Mouse (Mus musculus): ENCODE data around the gene Tmprss11a. TPM values are rescaled to one million over a fixed set of nuclear protein-coding genes. Genes with fewer than 3 reads are reported as not detected.

The Tmprss11a gene
- polyA plus RNA-seq (2011; ENCODE audit: insufficient read depth, insufficient read length, low read depth, missing spikeins) = 0.32 and 0.37 TPM in 2 replicates

DNA sequence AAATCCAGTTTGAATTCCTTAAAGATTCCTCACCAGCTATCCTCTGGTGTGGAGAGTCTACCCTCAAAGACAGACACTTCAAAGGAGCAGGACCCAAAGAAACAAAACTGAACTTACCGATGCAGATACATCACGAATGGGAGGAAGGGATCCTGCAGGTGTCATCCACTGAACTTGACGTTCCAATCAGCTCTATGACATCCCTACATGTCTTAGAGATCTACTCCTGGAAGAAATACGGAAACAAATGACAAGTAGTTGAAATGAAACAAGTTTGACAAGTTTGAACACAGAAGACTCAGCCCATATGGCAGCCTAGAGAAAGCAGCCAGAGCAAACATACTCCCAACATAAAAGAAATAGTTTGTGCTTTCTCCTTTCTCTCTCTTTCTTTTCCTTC is at the start of gene Tmprss11a:
Gene Tmprss11a (minus strand): TSS at position 101 of the 400 bp plus-strand sequence.
- Histone ChIP-seq H3K27ac (ENCODE audit: insufficient read depth, low read length) (no peak within 1 kb of the TSS), H3K36me3 (ENCODE audit: control insufficient read depth, insufficient read depth, low read length, poor library complexity, severe bottlenecking) (no peaks in the 10 kb centered on the region), H3K4me1 (ENCODE audit: control insufficient read depth, insufficient read depth, low read length) (no peaks in the 10 kb centered on the region), H3K9ac (ENCODE audit: low read depth, poor library complexity, severe bottlenecking) (no peak within 1 kb of the TSS), H3K4me3 (ENCODE audit: low read depth, low read length) (no peak within 1 kb of the TSS), H3K9me3 (replicated peaks; ENCODE audit: control insufficient read depth, insufficient read depth, low read length, poor library complexity, severe bottlenecking) (no peaks in the 10 kb centered on the region), H3K27me3 (ENCODE audit: control insufficient read depth, insufficient read depth, low read length, poor library complexity, severe bottlenecking) (no peaks in the 10 kb centered on the region)
- TF ChIP-seq POLR2A (IDR thresholded peaks at IDR 0.05; ENCODE audit: insufficient read depth, low read length) (no peak), EP300 (IDR thresholded peaks at IDR 0.05; ENCODE audit: insufficient read depth, low read depth, low read length) (no peak), CTCF (IDR thresholded peaks at IDR 0.05; ENCODE audit: low read depth, low read length) (no peak)

DNA sequence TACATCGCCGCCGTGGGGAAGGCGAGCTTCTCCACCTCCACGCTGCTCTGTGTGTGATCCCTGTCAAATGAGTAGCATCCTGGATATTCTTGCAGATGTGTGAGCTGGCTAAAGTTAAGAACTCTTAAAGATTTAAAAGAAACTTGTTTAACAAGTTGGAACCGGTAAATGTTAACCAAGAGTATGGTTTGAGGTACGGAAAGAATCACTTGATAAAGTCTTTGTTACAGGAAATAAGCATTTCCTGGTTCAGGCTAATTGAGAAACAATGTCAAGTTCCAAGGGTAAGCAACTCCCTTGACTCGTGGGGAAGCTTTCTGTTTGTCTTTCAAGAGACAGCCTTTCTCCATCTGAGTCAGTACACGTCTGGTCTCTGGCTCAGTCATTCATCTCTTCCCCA is 49.7 kb upstream of the Tmprss11a start, which contains the start of gene Tmprss11g:
Gene Tmprss11g (minus strand): TSS at position 101 of the 400 bp plus-strand sequence.
- no peak for TF ChIP-seq CTCF (IDR thresholded peaks at IDR 0.05; ENCODE audit: low read depth, low read length)
- no peak for TF ChIP-seq EP300 (IDR thresholded peaks at IDR 0.05; ENCODE audit: insufficient read depth, low read depth, low read length)
- TF ChIP-seq POLR2A (IDR thresholded peaks at IDR 0.05; ENCODE audit: insufficient read depth, low read length) = no peak
- H3K27ac ChIP-seq (ENCODE audit: insufficient read depth, low read length) = no peak within 1 kb of the TSS
- H3K36me3 ChIP-seq (ENCODE audit: control insufficient read depth, insufficient read depth, low read length, poor library complexity, severe bottlenecking) = no peaks in the 10 kb centered on the region
- H3K4me1 ChIP-seq (ENCODE audit: control insufficient read depth, insufficient read depth, low read length) = no peaks in the 10 kb centered on the region
- no peak within 1 kb of the TSS for H3K4me3 ChIP-seq (ENCODE audit: low read depth, low read length)
- H3K9ac ChIP-seq (ENCODE audit: low read depth, poor library complexity, severe bottlenecking) = no peak within 1 kb of the TSS
- H3K9me3 ChIP-seq (replicated peaks; ENCODE audit: control insufficient read depth, insufficient read depth, low read length, poor library complexity, severe bottlenecking) = no peaks in the 10 kb centered on the region
- H3K27me3 ChIP-seq (ENCODE audit: control insufficient read depth, insufficient read depth, low read length, poor library complexity, severe bottlenecking) = no peaks in the 10 kb centered on the region

- no peak overlapping the region for H3K27ac ChIP-seq (ENCODE audit: insufficient read depth, low read length)
- no peaks in the 10 kb centered on the region for H3K4me1 ChIP-seq (ENCODE audit: control insufficient read depth, insufficient read depth, low read length)
- H3K27me3 ChIP-seq (ENCODE audit: control insufficient read depth, insufficient read depth, low read length, poor library complexity, severe bottlenecking) = no peaks in the 10 kb centered on the region; the same call in 1 of the 2 replicates
- TF ChIP-seq CTCF (IDR thresholded peaks at IDR 0.05; ENCODE audit: low read depth, low read length) (no peak), EP300 (IDR thresholded peaks at IDR 0.05; ENCODE audit: insufficient read depth, low read depth, low read length) (no peak), POLR2A (IDR thresholded peaks at IDR 0.05; ENCODE audit: insufficient read depth, low read length) (no peak)
- no peaks in the 10 kb centered on the region for H3K9me3 ChIP-seq (replicated peaks; ENCODE audit: control insufficient read depth, insufficient read depth, low read length, poor library complexity, severe bottlenecking)
- H3K9ac ChIP-seq (ENCODE audit: low read depth, poor library complexity, severe bottlenecking) = no peak overlapping the region
- no peaks in the 10 kb centered on the region for H3K36me3 ChIP-seq (ENCODE audit: control insufficient read depth, insufficient read depth, low read length, poor library complexity, severe bottlenecking)
- no peak overlapping the region for H3K4me3 ChIP-seq (ENCODE audit: low read depth, low read length)
Observed at GRCm38 (mm10) chr5:86511538-86511937, 42.7 kb upstream of the Tmprss11a start.

DNA sequence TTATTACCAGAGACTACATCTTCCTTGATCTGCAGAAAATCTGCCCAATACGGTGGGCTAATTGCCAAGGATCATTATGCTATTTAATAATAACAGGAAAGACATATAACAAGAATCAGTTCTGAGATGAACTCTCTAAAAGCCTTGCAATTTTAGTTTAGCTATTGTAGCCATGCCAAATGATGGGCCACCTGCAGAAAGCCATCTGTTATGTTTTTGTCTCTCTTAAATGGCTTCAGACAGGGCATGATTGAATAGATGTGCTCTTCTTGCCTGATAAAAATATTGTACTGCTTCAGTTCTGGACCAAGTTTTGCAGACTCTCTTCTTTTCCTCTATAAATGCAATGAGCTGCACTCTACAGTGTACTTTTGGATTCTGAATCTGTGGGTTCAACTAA is 24.7 kb upstream of the Tmprss11a start:
- Histone ChIP-seq H3K4me3 (ENCODE audit: low read depth, low read length) (no peak overlapping the region), H3K36me3 (ENCODE audit: control insufficient read depth, insufficient read depth, low read length, poor library complexity, severe bottlenecking) (no peaks in the 10 kb centered on the region), H3K9ac (ENCODE audit: low read depth, poor library complexity, severe bottlenecking) (no peak overlapping the region), H3K9me3 (replicated peaks; ENCODE audit: control insufficient read depth, insufficient read depth, low read length, poor library complexity, severe bottlenecking) (no peaks in the 10 kb centered on the region), H3K4me1 (ENCODE audit: control insufficient read depth, insufficient read depth, low read length) (no peaks in the 10 kb centered on the region), H3K27me3 (ENCODE audit: control insufficient read depth, insufficient read depth, low read length, poor library complexity, severe bottlenecking) (no peaks in the 10 kb centered on the region), H3K27ac (ENCODE audit: insufficient read depth, low read length) (no peak overlapping the region)
- TF ChIP-seq EP300 (IDR thresholded peaks at IDR 0.05; ENCODE audit: insufficient read depth, low read depth, low read length) (no peak), CTCF (IDR thresholded peaks at IDR 0.05; ENCODE audit: low read depth, low read length) (no peak), POLR2A (IDR thresholded peaks at IDR 0.05; ENCODE audit: insufficient read depth, low read length) (no peak)

DNA sequence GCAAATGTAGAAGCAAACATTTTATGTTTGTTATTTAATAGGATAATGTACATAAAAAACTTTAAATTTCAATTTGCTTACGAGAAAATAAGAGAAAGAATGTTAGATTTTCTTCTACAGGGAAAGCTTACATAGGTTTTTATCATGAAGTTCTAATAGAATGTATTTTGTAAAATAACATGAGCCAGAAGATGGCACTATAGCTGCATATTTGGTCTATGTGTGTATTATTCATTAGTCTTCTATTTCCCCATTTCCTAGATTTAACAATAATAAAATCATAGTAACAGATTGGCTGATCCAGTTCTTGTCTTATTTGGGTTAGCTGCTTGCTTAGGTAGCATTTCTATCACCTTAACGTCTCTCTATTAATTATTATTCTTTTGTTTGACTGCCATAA is 13.8 kb upstream of the Tmprss11a start:
- H3K27ac ChIP-seq (ENCODE audit: insufficient read depth, low read length) = no peak overlapping the region
- H3K9me3 ChIP-seq (replicated peaks; ENCODE audit: control insufficient read depth, insufficient read depth, low read length, poor library complexity, severe bottlenecking) = no peaks in the 10 kb centered on the region
- no peaks in the 10 kb centered on the region for H3K4me1 ChIP-seq (ENCODE audit: control insufficient read depth, insufficient read depth, low read length)
- H3K27me3 ChIP-seq (ENCODE audit: control insufficient read depth, insufficient read depth, low read length, poor library complexity, severe bottlenecking) = no peaks in the 10 kb centered on the region
- no peak overlapping the region for H3K4me3 ChIP-seq (ENCODE audit: low read depth, low read length)
- H3K9ac ChIP-seq (ENCODE audit: low read depth, poor library complexity, severe bottlenecking) = no peak overlapping the region
- TF ChIP-seq POLR2A (IDR thresholded peaks at IDR 0.05; ENCODE audit: insufficient read depth, low read length) (no peak), EP300 (IDR thresholded peaks at IDR 0.05; ENCODE audit: insufficient read depth, low read depth, low read length) (no peak), CTCF (IDR thresholded peaks at IDR 0.05; ENCODE audit: low read depth, low read length) (no peak)
- H3K36me3 ChIP-seq (ENCODE audit: control insufficient read depth, insufficient read depth, low read length, poor library complexity, severe bottlenecking) = no peaks in the 10 kb centered on the region

DNA sequence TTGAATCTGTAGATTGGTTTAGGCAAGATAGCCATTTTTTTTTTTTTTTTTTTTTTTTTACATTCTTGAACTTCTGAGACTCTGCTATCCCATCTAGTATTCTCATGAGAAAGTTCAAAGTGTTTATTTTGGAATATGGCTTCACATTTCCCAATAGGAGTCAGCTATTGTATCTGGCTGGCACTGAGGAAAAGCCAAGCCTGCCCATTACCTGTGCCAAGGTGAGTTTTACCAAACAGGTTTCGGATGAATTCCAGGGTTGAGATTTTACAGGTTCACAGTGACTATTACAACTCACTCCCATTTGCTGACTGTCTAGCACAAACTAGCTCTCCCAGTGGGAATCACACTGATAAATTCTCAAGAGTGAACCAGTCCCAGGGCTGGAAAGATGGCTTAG is 13.2 kb upstream of the Tmprss11a start:
- Histone ChIP-seq H3K27me3 (ENCODE audit: control insufficient read depth, insufficient read depth, low read length, poor library complexity, severe bottlenecking) (no peaks in the 10 kb centered on the region), H3K4me3 (ENCODE audit: low read depth, low read length) (no peak overlapping the region), H3K9ac (ENCODE audit: low read depth, poor library complexity, severe bottlenecking) (no peak overlapping the region), H3K4me1 (ENCODE audit: control insufficient read depth, insufficient read depth, low read length) (no peaks in the 10 kb centered on the region), H3K27ac (ENCODE audit: insufficient read depth, low read length) (no peak overlapping the region), H3K36me3 (ENCODE audit: control insufficient read depth, insufficient read depth, low read length, poor library complexity, severe bottlenecking) (no peaks in the 10 kb centered on the region), H3K9me3 (replicated peaks; ENCODE audit: control insufficient read depth, insufficient read depth, low read length, poor library complexity, severe bottlenecking) (no peaks in the 10 kb centered on the region)
- TF ChIP-seq POLR2A (IDR thresholded peaks at IDR 0.05; ENCODE audit: insufficient read depth, low read length) = no peak
- no peak for TF ChIP-seq CTCF (IDR thresholded peaks at IDR 0.05; ENCODE audit: low read depth, low read length)
- TF ChIP-seq EP300 (IDR thresholded peaks at IDR 0.05; ENCODE audit: insufficient read depth, low read depth, low read length) = no peak

Measured in ES-Bruce4 (cell line).